Mouse (Mus musculus): ENCODE measurements around the gene Agr3. TPM values are rescaled to one million over a fixed set of nuclear protein-coding genes. Genes with fewer than 3 reads are reported as not detected.

The Agr3 gene
- total and polyA plus RNA-seq, 3 experiments: not detected

DNA sequence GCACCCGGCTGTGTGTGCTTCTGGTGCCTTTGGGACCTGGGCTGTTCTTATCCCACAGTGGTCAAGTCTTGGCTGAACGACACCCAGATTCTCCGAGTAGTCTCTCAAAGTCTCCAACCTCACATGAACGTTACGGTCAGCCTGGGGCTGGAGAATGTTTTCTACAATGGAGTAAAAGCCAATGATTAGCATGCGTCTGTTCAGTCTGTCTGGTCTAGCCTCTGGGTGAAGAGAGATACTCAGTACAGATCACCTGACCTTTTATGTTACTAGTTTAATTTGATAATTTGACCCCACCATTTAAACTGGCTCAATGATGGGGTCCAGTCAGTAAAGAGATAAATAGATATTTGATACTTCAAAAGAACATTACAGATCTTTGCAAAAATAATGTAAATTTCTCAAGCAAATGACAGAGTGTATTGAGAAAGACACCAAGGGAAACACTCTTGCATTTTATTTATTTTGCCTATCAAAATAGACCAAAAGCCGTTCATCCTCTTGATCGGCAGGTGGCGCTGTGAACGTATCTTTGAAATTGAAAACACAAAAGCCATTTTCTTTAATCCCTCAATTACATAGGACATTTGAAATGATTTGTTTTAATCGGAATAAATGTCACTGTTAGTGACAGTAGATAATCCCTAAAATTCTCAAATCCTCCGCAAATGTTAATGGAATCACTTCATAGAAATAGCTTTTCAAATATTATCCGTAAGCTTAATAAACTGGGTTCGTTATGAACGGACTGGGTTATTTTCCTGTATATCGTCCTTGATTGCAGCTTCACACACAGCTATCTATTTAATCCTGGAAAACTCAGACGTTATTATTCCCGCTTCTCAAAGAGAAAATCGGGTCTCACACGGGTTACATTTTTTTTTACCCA lies 29.3 kb upstream of the Agr3 start:
- H3K4me3 ChIP-seq (replicated peaks in 1 of 3; ENCODE audit: low read depth in 2 of 3, low read length in 2 of 3, poor library complexity in 1 of 3): peak overlapping the region in 2 of 3 experiments; percentile 15 to 29
- H3K9me3 ChIP-seq (replicated peaks; ENCODE audit: low read length): no peaks in the 10 kb centered on the region
- in situ Hi-C loops (cut with MboI; ENCODE audit: low pct_ligation_motif_present, low pct_unique_long_range_greater_than_20kb, low sequenced_read_pairs): loop anchor here (10.0 to 25.0 kb wide), 2 partner anchors 59 to 684 kb away; no protein-coding TSS in a partner anchor
- H3K79me2 ChIP-seq (replicated peaks; ENCODE audit: control insufficient read depth, extremely low read depth, insufficient read depth, poor library complexity, severe bottlenecking): no peaks in the 10 kb centered on the region
- dilution Hi-C loops (cut with MboI; ENCODE audit: extremely low pct_ligation_motif_present, extremely low pct_unique_long_range_greater_than_20kb, low sequenced_read_pairs): no loop called here
- no peaks in the 10 kb centered on the region for H3K27me3 ChIP-seq (replicated peaks)
- no peak overlapping the region for H3K27ac ChIP-seq (ENCODE audit: insufficient read depth, low read depth)
- H3K36me3 ChIP-seq (replicated peaks in 1 of 2; ENCODE audit: control insufficient read depth in 1 of 2, insufficient read depth in 1 of 2, low read length in 1 of 2): no peaks in the 10 kb centered on the region
- peaks cover 0 to 12% of the 10 kb centered on the region in 2 experiments; a peak in 1 of 4 replicates for H3K4me1 ChIP-seq (ENCODE audit: control insufficient read depth in 1 of 2, insufficient read depth in 2 of 2)
- H3K4me2 ChIP-seq (ENCODE audit: insufficient read depth, low read depth, poor library complexity, severe bottlenecking): peak overlapping the region; percentile 87
- DNase-seq (ENCODE audit: extremely low read depth): peak; percentile 66
- H3K9ac ChIP-seq (ENCODE audit: insufficient read depth, low read depth): no peak overlapping the region
- TF ChIP-seq EP300 (IDR thresholded peaks at IDR 0.05; ENCODE audit: low read length): no peak
- TF ChIP-seq NELFE (IDR thresholded peaks at IDR 0.05; ENCODE audit: low read depth, low read length): peak; percentile 37; the same call in 1 of the 2 replicates
- TF ChIP-seq SMC3 (IDR thresholded peaks at IDR 0.05; ENCODE audit: low read depth, low read length): peak; percentile 70
- no peak for TF ChIP-seq E2F4 (IDR thresholded peaks at IDR 0.05; ENCODE audit: insufficient replicate concordance, low read depth, low read length)
- peak; percentile 35 to 89; a peak in 3 of 4 replicates for TF ChIP-seq CTCF (conservative IDR thresholded peaks at IDR 0.05 in 1 of 2, IDR thresholded peaks at IDR 0.05 in 1 of 2; ENCODE audit: low read depth in 2 of 2, low read length in 2 of 2)
- peak; percentile 90 for TF ChIP-seq RAD21 (IDR thresholded peaks at IDR 0.05; ENCODE audit: low read depth, low read length)
- 0 out of 2 replicates have a peak, but pooled peaks have one; percentile 19 for TF ChIP-seq IRF4 (IDR thresholded peaks at IDR 0.05; ENCODE audit: low read depth, low read length)
- no peak for TF ChIP-seq TBP (conservative IDR thresholded peaks at IDR 0.05; ENCODE audit: low read depth, low read length)
- no peak for TF ChIP-seq POLR2AphosphoS2 (IDR thresholded peaks at IDR 0.05; ENCODE audit: low read depth, low read length)
- TF ChIP-seq CHD1 (IDR thresholded peaks at IDR 0.05; ENCODE audit: low read depth, low read length): peak; percentile 42; the same call in 1 of the 2 replicates
- no peak for TF ChIP-seq MYC (IDR thresholded peaks at IDR 0.05; ENCODE audit: low read depth, low read length)
- no peak for TF ChIP-seq RCOR1 (conservative IDR thresholded peaks at IDR 0.05; ENCODE audit: low read depth, low read length)
- no peak for TF ChIP-seq CHD2 (IDR thresholded peaks at IDR 0.05; ENCODE audit: low read length)
- TF ChIP-seq ELF1 (IDR thresholded peaks at IDR 0.05; ENCODE audit: low read depth, low read length): no peak
- TF ChIP-seq MXI1 (IDR thresholded peaks at IDR 0.05; ENCODE audit: low read depth, low read length): 0 out of 2 replicates have a peak, but pooled peaks have one; percentile 25
- TF ChIP-seq BHLHE40 (IDR thresholded peaks at IDR 0.05; ENCODE audit: low read depth, low read length): no peak; the same call in 1 of the 2 replicates
- TF ChIP-seq ZC3H11A (IDR thresholded peaks at IDR 0.05; ENCODE audit: low read depth, low read length): peak; percentile 66
- no peak for TF ChIP-seq ETS1 (conservative IDR thresholded peaks at IDR 0.05; ENCODE audit: low read depth, low read length)
- no peak for TF ChIP-seq HCFC1 (IDR thresholded peaks at IDR 0.05; ENCODE audit: low read depth, low read length)
- no peak for TF ChIP-seq JUN (IDR thresholded peaks at IDR 0.05; ENCODE audit: insufficient read depth, low read depth, low read length)
- no peak for TF ChIP-seq PAX5 (IDR thresholded peaks at IDR 0.05; ENCODE audit: low read length)
- TF ChIP-seq ZMIZ1 (IDR thresholded peaks at IDR 0.05; ENCODE audit: low read depth, low read length): no peak

All from CH12.LX (cell line).